Mouse (Mus musculus): Measurements from ENCODE around the gene Mdp1.

GRCm38 (mm10) chr14:55643060-55643907 lies 17.0 kb downstream of the Mdp1 start, which contains the start of gene Tm9sf1:
- TF ChIP-seq CTCF (IDR thresholded peaks at IDR 0.05; ENCODE audit: low read depth, low read length), result no peak
- TF ChIP-seq GATA1 (IDR thresholded peaks at IDR 0.05; ENCODE audit: borderline replicate concordance, low read length), result no peak
- TF ChIP-seq TAL1 (conservative IDR thresholded peaks at IDR 0.05; ENCODE audit: low read depth, low read length), result no peak
- no peak for TF ChIP-seq GATA2 (IDR thresholded peaks at IDR 0.05; ENCODE audit: borderline replicate concordance, low read depth, low read length)
- TF ChIP-seq POLR2AphosphoS5 (IDR thresholded peaks at IDR 0.05; ENCODE audit: insufficient replicate concordance, low read depth, low read length), result no peak
